Mouse (Mus musculus) intestine, embryonic 14.5 days (tissue): Measurements from ENCODE around the gene Rnf215. TPM values are rescaled to one million over a fixed set of nuclear protein-coding genes. Genes with fewer than 3 reads are reported as not detected.

Source experiments
- ATAC-seq: fragments of 200-750 bp; cut with Nextera tagmentation; replicated peaks from 2 replicates; pipeline ENCODE4 v1.8.0; 2017; ENCODE audit warnings: low read depth, moderate number of reproducible peaks, moderate TSS enrichment, moderate library complexity; ENCODE audit not compliant: low FRiP score, low TSS enrichment
- DNase-seq: peaks from one replicate; pipeline ENCODE4 v3.0.0-alpha.2; 2018; ENCODE audit warnings: low spot score
- H3K27ac ChIP-seq: fragments of 300-500 bp; sonication (generic); 2 replicates; pipeline ENCODE4 v1.5.1; 2014; ENCODE audit warnings: low read depth, mild to moderate bottlenecking, control low read depth
- H3K27me3 ChIP-seq: fragments of 300-500 bp; sonication (generic); replicated peaks from 2 replicates; pipeline ENCODE4 v1.6.1; 2014; ENCODE audit warnings: low read length, control low read depth; ENCODE audit not compliant: control insufficient read depth, insufficient read depth
- H3K36me3 ChIP-seq: fragments of 300-500 bp; sonication (generic); 2 replicates; pipeline ENCODE4 v1.6.1; 2014; ENCODE audit warnings: low read length, control low read depth; ENCODE audit not compliant: control insufficient read depth, insufficient read depth
- H3K4me1 ChIP-seq: fragments of 300-500 bp; sonication (generic); replicated peaks from 2 replicates; pipeline ENCODE4 v1.6.1; 2014; ENCODE audit warnings: low read length, control low read depth, mixed read lengths; ENCODE audit not compliant: control insufficient read depth, insufficient read depth
- H3K4me2 ChIP-seq: fragments of 300-500 bp; sonication (generic); 2 replicates; pipeline ENCODE4 v1.6.1; 2014; ENCODE audit warnings: low read length
- H3K4me3 ChIP-seq: fragments of 300-500 bp; sonication (generic); 2 replicates; pipeline ENCODE4 v1.5.1; 2014; ENCODE audit warnings: low read depth, low read length, control low read depth, mixed read lengths
- H3K9ac ChIP-seq: fragments of 300-500 bp; sonication (generic); 2 replicates; pipeline ENCODE4 v1.6.1; 2014; ENCODE audit warnings: mild to moderate bottlenecking, low read length
- H3K9me3 ChIP-seq: fragments of 300-500 bp; sonication (generic); 2 replicates; pipeline ENCODE4 v1.6.1; 2016; ENCODE audit warnings: low read length, control low read depth; ENCODE audit not compliant: control insufficient read depth
- WGBS: fragments of 180-500 bp; shearing (Covaris S2); extraction: QIAGEN DNeasy Blood & Tissue Kit; methylation state at CpG from one replicate; pipeline ENCODE4 v1.1.7; 2014; 5-methylcytosine and 5-hydroxymethylcytosine counted together
- polyA plus RNA-seq: library from polyadenylated mRNA; unstranded; fragments of >200 nt; fragmentation: Nextera tagmentation; extraction: Ambion mirVana; gene quantifications from 2 replicates; pipeline ENCODE4 v1.2.1, GENCODE M21; 2014

Rnf215 gene
- polyA plus RNA-seq, 1 experiment from 2014 or later = 24.9 TPM

DNA sequence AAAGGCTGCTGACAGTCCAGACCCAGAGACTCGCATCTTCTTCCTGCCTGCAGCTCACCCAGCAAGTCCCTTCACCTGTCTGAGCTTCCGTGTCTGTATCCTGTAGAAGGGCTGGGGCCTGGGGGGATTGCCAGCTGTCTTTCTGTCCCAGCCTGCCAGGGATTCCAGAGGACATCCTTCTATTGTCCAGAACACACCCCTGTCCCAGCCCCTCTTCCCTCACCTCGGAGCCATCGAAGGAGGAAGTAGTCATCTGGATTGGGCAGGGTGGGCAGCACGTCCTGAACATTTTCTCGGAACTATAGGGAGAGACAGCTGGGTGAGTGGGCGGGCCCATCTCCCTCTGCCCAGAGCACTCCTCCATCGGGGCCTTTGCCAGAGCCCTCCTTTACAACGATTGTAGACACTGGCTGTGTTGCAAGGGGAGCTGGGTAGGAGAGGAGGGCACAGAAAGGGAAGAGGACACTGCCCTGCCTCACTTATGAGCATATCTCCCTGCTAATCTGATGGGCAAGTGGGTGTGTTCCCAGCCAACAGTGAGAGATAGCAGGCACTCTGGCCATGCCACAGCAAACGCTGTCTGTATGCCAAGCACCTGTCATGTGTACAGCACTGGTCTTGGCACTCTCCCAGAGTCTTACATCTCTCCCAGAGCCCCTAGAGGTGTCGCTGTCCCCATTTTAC is 18.4 kb upstream of the Rnf215 start:
- no peak for DNase-seq
- 53% methylated on average over 11 of the region's 11 CpGs for WGBS
- no peak overlapping the region for H3K9ac ChIP-seq
- ATAC-seq = no peak
- H3K27me3 ChIP-seq = peaks cover 23% of the 10 kb centered on the region
- peaks cover 5% of the 10 kb centered on the region for H3K4me1 ChIP-seq
- no peak overlapping the region for H3K4me3 ChIP-seq
- H3K36me3 ChIP-seq = no peaks in the 10 kb centered on the region
- no peaks in the 10 kb centered on the region for H3K9me3 ChIP-seq
- H3K27ac ChIP-seq = no peak overlapping the region
- no peak overlapping the region for H3K4me2 ChIP-seq

DNA sequence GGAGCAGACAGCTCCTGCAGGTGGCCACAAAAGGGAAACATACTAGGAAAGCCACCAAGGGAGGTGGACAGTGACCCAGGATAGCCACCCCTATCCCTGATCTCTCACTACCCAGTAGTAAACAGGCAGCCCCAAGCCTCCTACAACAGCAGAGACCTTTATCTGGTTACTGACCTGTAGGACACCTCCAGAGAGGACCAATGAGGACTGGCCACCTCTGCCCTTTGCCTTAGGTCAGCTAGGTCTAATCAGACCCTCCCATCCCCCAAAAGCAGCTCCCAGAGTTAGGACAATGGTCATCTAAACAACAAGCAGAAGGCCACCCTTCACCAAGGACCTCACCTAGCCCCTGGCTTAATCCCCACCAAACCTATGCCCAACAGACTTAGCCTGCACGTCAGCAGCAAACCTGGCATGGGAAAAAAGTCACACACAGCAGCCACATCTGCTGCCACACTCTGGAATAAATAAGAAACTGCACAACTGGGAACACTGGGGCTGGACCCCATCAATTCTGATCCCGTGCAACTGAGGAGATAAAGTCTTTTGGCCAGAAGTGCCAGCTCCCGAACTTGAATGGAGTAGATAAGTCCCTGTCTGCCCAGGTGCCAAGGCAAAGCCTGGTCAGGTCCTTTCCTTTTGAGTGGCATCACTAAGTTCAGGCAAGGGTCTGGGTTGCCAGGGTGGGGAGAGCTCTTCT is 17.5 kb upstream of the Rnf215 start:
- WGBS = 33% methylated on average over 3 of the region's 3 CpGs
- Histone ChIP-seq H3K9ac (no peak overlapping the region), H3K27ac (no peak overlapping the region), H3K4me3 (peak overlapping the region; percentile 56), H3K4me1 (peaks cover 5% of the 10 kb centered on the region), H3K4me2 (peak overlapping the region; percentile 98), H3K36me3 (no peaks in the 10 kb centered on the region), H3K27me3 (peaks cover 23% of the 10 kb centered on the region), H3K9me3 (no peaks in the 10 kb centered on the region)
- no peak for DNase-seq
- ATAC-seq = no peak

DNA sequence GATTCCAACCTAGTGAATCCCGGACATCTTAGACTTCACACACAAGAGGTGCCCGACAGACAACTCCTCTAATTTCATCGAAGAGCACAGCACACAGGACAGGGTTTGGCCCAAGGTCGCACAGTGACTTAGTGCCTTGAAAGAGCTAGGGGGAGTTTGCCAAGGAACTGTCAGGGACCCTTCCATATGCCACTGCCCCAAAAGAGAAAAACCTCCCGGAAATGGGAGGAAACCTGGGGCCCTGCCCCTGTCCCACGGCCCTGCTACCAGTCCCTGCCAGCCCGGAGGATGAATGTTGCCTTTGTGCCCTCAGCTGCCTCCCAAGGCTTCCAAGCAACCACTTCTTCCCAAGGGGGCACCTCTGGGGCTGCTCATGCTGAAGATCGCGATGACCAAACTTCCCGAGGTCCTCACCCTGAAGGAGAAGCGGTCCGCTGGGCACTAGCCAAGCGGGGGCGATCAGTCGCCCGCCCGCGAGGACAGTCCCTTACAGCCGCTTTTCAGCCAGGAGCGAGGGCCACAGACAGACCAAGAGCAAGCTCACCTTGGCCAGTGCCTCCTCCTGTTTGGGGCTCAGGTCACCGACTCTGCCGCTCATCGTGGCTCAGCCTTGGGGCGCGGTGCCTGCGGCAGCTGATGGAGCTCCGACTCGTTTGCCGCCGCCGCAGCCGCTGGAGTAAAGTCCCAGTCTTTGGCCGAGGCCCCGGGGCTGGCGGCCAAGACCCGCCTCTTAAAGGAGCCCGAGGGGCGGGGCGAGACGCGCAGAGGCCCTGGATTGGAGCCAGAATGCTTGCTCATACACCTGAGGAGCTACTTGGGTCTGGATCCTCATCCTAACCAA is 16.7 kb upstream of the Rnf215 start:
- 3% methylated on average over 41 of the region's 41 CpGs for WGBS
- no peaks in the 10 kb centered on the region for H3K9me3 ChIP-seq
- peak; percentile 84 for DNase-seq
- peak; percentile 75 for ATAC-seq
- H3K4me3 ChIP-seq = peak overlapping the region; percentile 56
- no peak overlapping the region for H3K27ac ChIP-seq
- H3K9ac ChIP-seq = peak overlapping the region; percentile 53
- H3K4me2 ChIP-seq = peak overlapping the region; percentile 98
- H3K27me3 ChIP-seq = peaks cover 23% of the 10 kb centered on the region
- peaks cover 5% of the 10 kb centered on the region for H3K4me1 ChIP-seq
- H3K36me3 ChIP-seq = no peaks in the 10 kb centered on the region

DNA sequence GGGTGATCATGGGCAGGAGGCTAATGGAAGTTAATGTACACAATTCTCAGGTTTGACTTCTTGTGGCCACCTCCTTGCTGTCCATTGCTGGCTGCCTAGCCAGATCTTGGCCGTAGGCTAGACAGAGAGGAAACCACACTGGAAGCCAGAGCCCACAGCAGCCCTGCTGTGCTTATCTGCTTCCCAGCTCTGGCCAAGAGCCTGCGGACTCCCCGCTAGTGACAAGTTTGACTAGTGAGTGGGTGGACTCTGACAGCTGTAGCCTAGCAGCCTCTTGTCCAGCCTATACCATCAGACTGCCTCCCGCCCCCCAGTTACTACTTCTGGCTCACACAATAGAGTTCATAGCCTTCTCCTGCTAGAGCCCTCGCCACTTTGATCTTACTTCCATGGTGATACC is 15.4 kb upstream of the Rnf215 start:
- Histone ChIP-seq H3K9me3 (no peaks in the 10 kb centered on the region), H3K9ac (no peak overlapping the region), H3K27me3 (peaks cover 23% of the 10 kb centered on the region), H3K27ac (no peak overlapping the region), H3K36me3 (no peaks in the 10 kb centered on the region), H3K4me2 (no peak overlapping the region), H3K4me1 (peaks cover 5% of the 10 kb centered on the region), H3K4me3 (no peak overlapping the region)
- ATAC-seq (no peak), DNase-seq (no peak)
- 89% methylated on average over 5 of the region's 5 CpGs for WGBS

DNA sequence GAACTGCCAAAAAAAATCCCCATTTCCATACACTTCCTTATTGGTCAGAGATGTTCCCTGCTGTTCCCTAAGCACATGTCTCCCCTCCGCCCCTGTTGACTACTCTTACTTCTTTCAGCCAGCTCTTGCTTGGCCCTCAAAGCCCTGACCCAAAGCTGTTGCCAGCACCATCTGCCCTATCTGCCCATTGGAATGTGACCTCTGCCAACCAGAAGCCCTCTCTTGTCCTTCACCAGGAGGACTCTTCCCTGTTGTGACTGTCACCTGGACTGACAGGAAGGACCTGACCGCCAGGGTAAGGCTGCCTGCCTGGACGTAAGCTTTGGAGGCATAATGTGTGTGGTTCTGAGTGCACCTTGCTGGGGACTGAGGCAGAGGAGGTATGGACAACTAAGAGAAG is 13.3 kb upstream of the Rnf215 start:
- Histone ChIP-seq H3K27ac (no peak overlapping the region), H3K4me2 (no peak overlapping the region), H3K9me3 (0 out of 2 replicates have a peak, but pooled peaks cover 4% of the 10 kb centered on the region), H3K9ac (no peak overlapping the region), H3K4me1 (peaks cover 5% of the 10 kb centered on the region), H3K27me3 (peaks cover 23% of the 10 kb centered on the region), H3K4me3 (no peak overlapping the region), H3K36me3 (no peaks in the 10 kb centered on the region)
- DNase-seq (no peak), ATAC-seq (no peak)
- 70% methylated on average over 3 of the region's 3 CpGs for WGBS

DNA sequence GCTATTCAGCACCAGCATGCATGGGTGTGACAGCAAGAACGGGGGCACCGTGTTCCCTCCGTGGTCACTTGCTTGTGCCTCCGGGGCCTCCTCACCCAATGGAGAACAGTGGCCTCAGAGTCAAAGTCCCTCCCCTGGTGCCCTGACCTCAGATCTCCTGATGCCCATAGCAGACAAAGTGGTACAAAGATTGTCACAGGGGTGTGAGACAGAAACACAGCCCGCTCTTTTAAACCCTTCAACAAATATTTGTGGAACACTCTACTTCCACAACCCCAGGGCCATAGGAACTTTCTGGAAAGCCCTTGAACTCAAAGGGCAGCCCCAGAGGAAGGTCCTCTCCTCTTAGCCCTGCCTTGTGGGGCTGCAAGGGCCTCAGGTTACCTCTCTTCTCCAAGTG is 12.8 kb upstream of the Rnf215 start:
- Histone ChIP-seq H3K9ac (no peak overlapping the region), H3K4me2 (no peak overlapping the region), H3K4me3 (no peak overlapping the region), H3K27ac (no peak overlapping the region), H3K9me3 (0 out of 2 replicates have a peak, but pooled peaks cover 4% of the 10 kb centered on the region), H3K4me1 (peaks cover 5% of the 10 kb centered on the region), H3K36me3 (no peaks in the 10 kb centered on the region), H3K27me3 (peaks cover 17% of the 10 kb centered on the region)
- ATAC-seq = no peak
- no peak for DNase-seq
- 80% methylated on average over 5 of the region's 5 CpGs for WGBS

DNA sequence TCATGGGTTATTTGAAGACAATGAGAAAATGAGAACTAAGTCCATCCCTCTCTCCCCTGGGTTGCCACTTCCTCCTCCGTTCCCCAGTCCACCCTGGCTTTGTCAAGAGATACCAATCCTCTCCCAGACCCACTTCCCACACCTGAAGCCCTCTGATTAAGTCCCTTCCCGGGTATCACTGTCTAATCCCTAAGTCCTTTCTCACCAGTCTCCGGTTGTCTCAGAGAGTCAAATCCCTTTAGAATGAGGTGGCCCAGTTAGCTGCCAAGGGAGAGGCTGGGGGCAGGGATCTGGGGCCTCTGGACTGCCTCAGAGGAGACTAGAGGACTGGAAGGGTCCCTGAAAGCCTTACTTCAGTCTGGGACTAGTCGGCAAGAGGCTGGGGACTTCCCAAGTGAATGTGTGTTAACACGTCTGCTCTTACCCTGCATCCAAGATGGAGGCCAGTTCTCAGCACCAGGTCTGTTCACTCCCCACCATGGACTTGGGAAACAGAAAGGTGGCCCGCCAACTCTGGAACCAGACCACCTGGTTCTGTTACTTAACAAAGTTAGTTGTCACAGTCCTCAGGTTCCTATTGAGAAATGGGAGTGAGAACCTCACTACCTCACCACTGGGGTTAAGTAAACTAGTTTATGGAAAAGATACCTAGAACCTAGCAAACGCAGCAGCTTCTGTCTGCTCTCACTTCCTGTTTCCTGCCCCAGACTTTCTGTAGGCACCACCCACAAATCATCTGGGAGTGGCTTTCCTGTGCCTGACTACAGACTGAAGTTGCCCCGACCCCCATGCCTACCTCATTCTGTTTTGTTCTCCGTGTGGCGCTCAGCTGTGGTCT is 12.0 kb upstream of the Rnf215 start, which contains the start of gene Sec14l2:
TSS of gene Sec14l2 (minus strand) at position 674 of the 838 bp plus-strand sequence.
- Histone ChIP-seq H3K27me3 (peaks cover 10% of the 10 kb centered on the region), H3K4me1 (peaks cover 4% of the 10 kb centered on the region), H3K4me2 (no peak within 1 kb of the TSS), H3K36me3 (no peaks in the 10 kb centered on the region), H3K9me3 (0 out of 2 replicates have a peak, but pooled peaks cover 4% of the 10 kb centered on the region), H3K27ac (no peak within 1 kb of the TSS), H3K9ac (no peak within 1 kb of the TSS), H3K4me3 (no peak within 1 kb of the TSS)
- WGBS = 77% methylated on average over 10 of the region's 10 CpGs
- DNase-seq = no peak
- no peak for ATAC-seq

DNA sequence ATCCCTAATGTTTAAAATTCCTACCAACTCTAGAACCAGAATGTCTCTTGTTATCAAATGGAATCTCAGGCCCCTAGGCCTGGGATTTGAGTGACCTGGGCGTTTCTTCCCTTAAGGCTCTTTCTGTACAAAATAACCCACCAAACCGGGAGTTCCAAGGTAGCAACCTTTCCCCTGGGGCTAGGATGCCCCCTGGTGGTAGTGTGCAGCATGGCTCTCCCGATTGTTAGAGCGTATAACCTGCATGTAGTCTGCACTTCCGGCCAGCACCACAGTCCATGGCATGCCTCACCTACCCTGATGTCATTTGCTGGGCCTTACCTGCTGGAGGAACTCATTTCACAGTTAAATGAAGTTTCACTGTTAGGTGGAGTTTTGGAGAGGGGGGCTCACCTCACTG is 11.1 kb upstream of the Rnf215 start:
- Histone ChIP-seq H3K4me3 (no peak overlapping the region), H3K36me3 (no peaks in the 10 kb centered on the region), H3K27ac (no peak overlapping the region), H3K27me3 (peaks cover 8% of the 10 kb centered on the region; the same call in 1 of the 2 replicates), H3K9ac (no peak overlapping the region), H3K4me1 (no peaks in the 10 kb centered on the region), H3K4me2 (no peak overlapping the region), H3K9me3 (0 out of 2 replicates have a peak, but pooled peaks cover 4% of the 10 kb centered on the region)
- ATAC-seq (no peak), DNase-seq (no peak)
- 74% methylated on average over 5 of the region's 5 CpGs for WGBS
